Mouse (Mus musculus): ENCODE data around the gene Hes2.
A peak's percentile ranks its signal among the peaks of the same experiment; 100 is the strongest.

Gene Hes2

DNA sequence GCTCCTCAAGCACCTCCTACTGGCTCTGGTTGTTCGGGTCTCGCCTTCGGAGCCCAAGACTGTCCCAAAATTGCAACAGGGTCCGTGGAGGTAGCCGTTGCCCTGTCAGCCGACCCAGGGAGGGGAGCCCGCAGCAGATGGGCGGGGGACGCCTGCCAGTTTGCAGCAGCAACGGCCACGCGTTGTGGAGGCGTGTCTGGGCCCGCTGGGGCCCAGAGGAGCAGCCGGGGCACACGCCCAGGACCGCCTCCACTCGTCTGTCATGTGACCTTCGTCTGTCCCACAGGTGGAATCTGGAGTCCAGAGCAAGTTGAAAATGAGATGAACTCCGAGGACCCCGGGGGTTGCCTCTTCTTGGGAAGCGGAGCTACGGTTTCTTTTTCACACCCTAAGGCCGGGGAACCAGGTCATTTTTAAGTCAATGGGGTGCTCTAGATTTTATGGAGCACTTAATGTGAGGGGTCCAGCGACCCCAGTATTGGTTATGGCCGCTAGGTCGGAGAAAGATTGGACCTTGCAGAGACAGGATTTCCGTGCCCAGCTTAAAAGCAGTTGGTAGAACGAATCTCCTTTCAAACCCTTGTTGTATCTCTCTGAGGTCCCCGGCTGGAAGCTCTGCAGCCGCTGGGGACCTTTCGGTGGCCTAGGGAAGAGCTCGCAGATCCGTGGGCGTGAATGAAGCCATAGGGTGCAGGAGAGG lies at the start of gene Hes2:
Gene Hes2, plus strand, starts transcription at position 283 of the 700 bp plus-strand sequence.
- DNase-seq: peak; percentile 51

DNA sequence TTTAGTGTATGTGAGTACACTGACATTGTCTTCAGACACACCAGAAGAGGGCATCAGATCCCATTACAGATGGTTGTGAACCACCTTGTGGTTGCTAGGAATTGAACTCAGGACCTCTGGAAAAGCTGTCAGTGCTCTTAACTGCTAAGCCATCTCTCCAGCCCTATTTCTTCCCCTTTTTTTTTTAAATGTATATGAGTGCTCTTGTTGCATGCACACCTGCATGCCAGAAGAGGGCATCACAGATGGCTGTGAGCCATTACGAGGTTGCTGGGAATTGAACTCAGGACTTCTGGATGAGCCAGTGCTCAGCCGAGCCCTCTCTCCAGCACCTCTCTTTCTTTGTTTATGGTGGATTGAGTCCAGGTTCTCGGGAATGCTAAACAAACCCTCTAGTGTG lies 49.2 kb upstream of the Hes2 start:
- DNase-seq: no peak

DNA sequence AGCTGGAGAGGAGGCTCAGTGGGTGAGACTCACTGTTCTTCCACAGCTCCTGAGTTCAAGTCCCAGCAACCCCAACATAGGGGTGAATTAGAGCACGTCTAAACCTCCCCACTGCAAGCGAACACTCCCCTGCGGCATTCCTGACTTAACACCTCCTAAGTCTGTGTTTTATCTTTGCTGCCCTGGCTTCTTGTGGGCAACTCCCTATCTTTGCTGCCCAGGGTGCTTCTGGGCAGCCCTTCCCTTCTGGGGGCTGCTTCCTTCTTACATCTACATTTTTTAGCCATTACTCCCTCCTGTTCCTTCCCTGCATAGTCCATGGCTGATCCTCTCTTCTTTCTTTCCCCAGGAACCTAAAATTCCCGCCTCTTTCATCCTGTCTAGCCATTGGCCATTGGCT lies 48.0 kb upstream of the Hes2 start:
- DNase-seq: no peak

DNA sequence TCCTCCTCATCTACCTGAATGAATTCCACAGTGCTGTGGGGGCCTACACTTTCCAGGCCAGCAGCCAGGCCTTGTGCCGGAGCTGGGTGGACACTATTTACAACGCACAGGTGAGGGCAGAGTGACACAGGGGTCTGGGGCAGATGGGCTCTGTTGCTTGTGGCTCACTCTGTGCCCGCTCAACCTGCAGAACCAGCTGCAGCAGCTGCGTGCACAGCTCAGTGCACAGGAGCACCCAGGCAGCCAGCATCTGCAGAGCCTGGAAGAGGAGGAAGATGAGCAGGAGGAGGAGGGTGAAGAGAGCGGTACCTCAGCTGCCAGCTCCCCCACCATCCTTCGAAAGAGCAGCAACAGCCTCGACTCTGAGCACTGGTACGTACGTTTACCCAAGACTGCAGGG lies 46.3 kb upstream of the Hes2 start:
- no peak for DNase-seq

DNA sequence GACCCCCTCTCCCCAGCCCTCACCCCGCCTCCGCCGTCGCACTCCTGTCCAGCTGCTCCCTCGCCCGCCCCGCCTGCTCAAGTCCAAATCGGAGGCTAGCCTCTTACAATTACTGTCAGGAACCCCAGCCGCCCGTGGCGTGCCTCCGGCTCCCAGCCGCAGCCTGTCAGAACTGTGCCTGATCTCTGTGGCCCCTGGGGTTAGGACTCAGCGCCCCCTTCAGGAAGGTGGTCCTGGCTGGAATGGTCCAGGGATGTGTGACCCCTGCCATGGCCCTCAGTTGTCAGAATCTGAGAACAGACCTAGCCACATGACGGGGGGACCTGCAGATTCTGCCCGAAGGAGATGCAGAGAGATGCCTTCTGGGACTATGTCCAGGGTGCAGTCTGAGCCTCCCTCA lies 44.6 kb upstream of the Hes2 start:
- no peak for DNase-seq

DNA sequence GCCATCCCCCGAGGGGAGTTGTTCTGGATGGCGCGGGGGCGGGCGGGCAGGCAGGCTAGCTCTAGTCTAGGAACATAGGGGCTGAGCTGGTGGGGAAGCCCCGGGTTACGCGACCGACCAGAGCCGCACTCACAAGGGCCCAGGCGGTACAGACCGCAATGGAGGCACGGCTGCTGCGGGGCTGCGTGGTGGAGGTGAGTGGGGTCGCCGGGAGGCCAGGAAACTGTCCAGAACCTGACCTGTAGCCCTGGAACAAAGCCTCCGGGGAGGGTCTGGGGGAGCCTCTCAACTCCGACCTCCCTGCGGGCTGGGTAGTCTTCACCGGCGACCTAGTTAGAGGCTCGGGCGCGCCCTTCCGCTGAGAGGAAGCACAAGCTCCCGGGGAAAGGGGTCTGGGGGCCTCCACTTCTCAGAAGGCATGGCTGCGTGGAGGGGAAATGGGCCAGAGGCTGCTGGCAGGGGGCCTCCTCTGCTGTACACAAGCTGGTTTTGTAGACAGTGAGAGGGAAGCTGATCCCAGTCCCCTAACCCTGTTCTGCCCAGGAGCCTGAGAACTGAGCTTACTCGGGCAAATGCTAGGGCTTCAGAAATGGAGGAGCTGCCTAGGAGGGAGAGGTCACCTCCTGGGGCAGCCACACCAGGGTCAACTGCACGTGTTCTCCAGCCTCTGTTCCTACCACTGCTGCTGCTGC lies 42.6 kb upstream of the Hes2 start, which contains the start of gene Tnfrsf25:
Gene Tnfrsf25, plus strand, starts transcription at position 14 of the 692 bp plus-strand sequence.
- peak; percentile 42 for DNase-seq

DNA sequence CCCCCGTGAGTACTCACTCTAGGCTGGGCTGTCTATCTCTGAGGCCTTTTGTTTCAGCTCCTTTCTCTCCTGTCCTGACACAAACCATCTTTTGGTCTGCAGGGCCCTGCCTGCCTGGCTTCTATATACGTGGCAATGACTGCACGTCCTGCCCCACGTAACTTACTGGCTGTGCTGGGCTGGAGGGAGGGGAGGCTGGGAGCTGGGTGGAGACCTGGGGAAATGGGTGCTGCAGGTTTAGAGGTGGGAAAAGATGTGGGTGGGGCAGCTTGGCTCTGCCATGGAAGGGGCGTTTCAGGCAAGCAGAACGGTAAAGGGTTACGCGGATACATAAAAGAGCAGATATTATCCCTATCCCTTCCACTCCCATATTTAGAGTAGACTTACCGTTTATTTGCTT lies 41.1 kb upstream of the Hes2 start:
- DNase-seq: no peak

DNA sequence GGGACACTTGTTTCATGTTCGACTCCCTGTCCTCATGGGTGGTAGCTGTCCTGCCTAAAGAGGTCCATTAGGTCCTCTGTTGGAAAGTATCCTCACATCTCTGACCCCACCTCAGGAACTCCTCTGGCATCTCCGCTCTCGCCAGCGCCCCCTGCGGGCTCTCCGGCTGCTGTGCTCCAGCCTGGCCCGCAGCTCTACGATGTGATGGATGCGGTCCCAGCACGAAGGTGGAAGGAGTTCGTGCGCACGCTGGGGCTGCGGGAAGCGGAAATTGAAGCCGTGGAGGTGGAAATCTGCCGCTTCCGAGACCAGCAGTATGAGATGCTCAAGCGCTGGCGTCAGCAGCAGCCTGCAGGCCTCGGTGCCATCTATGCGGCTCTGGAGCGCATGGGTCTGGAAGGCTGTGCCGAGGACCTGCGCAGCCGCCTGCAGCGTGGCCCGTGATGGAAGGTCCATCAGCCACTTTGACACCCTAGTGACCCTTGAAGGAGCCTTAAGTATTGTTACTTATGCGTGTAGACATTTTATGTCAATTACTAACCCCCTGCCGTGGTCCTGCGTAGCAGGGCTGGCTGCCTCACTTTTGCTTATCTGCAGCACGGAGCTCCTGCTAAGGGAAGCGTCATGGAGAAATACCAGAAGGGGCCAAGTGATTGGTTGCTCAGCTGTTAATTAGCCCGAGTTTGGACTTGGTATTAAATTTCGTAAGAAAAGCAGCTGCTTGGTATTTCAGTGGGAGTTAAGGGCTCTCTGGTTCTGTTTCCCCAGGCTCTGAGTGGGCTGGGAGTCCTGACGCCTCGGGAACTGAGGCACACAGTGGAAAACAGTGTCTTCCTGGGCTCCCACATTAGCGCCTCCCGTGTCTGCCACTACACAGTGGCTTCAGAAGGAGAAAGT lies 39.0 kb upstream of the Hes2 start:
- peak; percentile 80 for DNase-seq

DNA sequence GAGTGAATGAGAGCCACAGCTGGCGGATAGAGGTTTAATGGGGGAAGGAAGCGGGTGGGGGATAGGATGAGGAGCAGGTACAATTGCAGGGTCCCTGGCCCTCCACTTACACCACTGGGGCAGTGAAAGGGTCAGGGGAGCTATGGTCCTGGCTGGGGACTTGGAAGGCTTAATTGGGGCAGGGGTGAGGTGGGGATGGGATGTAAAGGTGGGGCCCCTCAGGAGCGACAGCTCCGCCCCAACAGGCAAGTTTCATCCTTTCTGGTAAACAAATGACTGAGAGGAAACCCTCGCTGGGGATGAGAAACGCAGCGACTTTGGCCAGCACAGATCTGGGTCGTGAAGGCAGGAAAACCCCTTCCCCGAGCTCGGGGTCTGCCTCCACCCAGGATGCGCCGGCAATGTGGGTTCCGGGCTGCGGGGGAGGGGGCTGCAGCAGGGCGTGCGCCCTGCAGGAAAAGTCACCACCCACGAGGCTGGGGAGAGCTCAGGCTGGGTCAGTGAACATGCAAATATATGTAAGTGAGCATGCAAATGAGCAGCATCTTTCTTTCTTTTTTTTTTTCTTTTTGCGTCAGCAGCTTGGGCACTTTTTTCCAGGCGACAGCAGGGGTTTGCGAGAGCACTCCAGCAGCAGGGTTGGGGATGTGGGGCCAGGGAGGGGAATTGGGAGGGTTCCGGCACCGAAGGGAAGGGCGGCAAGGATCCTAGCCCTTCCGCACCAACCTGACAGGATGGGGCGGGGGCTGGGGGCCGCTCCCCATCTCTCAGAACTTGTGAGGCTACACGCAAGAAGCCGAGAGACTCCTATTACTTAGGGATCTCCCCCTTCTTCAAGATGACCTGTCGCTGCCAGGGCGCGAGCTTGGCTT lies 38.1 kb upstream of the Hes2 start:
- no peak for DNase-seq

DNA sequence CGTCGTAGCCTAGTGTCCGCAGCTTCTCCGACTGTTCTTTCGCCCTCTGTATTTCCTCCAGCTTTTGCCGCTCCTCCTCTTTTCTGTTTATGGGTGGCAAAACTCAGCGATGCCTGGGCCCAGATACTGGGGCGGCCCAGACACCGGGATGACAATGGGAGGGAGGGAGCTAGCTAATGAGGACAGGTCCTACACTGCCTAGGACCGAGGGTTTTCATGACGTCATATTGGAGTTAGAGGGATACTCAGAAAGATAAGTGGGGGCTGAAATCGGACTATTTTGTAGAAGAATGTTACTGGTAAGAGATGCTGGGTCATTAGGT lies 37.5 kb upstream of the Hes2 start:
- DNase-seq: no peak

DNA sequence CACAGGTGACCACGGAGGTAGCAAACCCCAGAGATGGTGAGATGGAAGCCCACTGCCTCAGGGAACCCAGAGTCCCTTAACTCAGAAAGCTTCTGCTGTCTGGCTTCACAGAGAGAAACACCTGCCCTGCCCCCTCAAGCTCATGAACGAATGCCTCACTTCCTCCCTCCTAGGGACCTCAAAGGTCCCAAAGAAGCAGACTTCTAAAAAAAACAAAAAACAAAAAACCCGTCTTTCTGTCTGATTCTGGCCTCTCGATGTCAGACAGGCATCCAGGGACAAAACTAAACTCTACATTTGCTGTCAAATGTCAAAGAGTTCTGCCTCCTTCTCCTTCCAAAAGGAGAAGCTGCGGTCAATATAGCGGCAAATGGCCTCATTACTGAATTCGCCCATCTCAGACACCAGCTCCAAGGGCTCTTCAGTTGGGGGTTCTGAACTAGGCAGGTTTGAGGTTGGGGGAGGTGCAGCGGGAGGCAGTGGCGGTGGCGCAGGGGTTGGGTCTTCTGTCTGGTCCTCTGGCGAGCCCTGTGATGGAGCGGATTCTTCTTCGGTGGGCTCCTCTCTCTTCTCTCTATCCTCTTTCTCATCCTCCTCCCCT lies 34.2 kb upstream of the Hes2 start:
- no peak for DNase-seq

DNA sequence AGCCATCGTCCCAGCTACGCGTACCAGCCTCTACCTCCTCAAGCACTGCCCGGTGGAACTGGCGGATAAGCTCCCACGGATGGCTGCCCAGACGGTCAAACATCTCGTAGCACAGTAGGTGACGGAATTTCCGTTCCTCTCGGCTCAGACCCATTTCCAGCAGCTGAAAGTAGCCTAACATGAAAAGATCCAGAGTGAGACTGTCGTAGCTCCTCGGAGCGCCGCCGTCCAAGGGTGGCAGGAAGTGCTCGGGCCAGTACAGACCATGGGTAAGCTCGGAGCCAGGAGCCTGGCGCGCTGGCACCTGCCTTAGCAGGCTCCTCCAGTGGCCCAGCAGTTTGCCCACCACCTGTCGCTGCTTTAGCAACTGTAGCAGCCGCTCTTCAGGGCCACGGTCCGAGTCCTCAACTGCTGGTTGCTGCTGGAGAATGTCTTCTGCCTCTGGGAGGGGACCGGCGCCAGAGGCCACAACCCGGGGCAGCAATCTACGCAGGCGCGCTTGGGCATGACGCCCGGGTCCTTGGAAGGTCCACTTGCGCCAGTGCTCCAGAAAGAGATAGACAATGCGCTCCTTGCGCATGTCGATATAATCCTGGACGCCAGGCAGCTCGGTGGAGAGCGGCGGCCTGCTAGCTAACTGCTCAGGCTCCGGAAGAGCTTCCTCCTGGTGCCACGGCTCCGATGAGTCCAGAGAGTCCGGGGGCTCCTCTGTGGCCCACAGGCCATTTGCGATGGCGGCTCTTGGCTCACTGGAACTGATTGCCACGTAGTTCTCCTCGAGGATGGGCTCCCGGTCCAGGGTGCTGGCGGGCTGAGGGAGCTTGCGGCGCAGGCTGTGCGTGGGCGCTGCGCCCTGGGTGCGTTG lies 33.3 kb upstream of the Hes2 start:
- peak; percentile 56 for DNase-seq

DNA sequence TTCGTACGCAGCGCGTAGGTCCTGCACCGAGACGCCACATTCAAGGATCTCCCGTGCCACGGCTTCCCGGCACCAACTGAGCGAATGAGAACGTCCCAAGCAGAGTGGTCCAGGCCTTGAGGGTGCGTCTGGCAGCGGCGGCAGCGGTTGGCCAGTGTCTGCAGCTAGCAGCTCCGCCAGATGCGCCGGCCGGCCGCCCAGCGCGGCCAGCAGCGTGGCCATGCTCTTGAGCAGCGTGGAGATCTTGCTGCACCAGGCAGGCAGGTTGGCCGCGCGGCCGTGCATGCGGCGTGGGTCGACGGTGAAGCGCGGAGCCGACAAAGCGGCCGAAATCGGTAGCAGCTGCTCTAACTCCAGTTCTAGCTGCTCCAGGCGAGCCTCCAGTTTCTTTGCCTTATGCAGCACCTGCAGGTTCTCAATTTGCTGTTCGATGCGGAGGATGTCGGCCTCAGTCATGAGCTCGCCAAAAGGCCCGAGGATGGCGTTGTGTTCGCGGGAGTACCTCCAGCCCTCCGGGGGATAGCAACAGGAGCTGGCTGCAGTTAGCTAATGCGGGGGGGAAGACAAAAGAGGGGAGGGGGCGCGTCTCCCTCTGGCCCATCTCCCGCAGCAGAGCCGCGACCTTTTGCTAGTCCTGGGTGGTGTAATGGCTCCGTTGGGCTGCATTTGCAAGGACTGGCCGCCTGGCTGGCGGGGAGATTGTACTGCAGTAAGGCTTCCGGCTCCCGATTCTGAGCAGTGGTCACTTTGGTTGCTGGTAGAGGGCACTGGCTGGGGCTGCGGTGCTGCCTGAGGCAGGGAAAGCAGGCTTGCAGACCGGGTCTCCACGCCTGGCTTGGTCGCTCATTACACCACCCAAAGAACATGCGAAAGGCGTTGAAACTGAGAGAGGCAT lies 32.4 kb upstream of the Hes2 start:
- DNase-seq: peak; percentile 48

DNA sequence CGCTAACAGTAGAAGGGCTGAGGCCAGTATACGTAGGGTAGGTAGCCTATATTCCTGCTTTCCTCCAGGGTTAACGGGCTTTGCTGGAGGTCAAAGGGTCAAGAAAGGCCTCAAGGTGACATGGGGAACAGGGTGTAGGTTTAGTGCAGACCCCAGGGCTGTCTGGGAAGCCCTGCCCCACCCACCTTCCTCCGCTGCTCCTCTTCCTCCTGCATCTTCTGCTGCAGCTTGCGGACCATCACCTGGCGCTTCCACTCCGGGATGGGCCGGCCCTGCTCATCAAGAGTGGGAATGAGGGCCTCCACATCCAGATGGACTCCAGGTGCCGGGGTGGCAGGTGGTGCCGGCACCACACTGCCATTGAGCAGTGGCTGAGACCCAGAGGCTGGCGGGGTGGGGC lies 30.8 kb upstream of the Hes2 start:
- DNase-seq: peak; percentile 24

DNA sequence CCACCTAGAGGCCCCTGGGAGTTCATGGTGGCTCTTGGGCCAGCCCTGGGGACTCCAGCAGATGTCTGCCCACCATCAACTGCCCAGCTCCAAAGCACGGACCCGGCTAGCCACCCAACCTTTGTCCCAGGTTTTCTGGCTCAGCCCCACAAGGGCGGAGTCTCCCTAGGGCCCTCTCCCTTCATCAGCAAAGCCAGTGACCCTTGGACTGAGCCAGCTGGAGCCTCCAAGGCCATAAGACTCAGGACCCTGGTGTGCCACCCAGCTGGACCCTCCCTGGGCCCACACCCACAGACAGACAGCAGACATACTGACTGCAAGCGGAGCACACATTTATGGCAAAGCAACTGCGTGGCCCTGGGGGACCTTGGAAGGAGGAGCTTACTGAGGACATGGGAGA lies 29.9 kb upstream of the Hes2 start:
- DNase-seq: peak; percentile 79

DNA sequence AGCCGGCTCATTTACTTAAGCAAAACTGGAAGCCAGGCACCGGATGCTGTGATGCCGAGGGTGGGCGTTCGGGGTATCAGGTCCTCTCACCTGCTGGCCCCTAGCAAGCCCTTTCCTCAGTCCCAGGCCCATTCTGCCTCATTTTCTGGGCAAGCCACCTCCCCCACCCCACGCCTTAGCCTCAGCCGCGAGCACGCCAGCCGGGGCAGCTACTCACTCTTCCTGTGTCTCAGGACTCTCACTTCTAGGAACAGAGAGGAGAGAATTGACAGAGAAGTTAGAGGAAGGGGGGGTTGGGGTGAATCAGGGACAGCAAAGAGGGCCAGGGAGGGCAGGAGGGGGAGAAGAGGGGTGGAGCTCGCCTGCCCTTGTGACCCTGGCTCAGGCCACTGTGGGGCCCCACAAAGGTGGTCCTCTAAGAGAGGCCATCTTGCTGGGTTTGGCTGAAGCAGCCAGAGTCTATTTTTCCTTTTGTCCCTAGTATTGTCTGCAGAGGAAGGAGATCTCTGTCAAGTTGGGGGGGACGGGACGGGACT lies 29.2 kb upstream of the Hes2 start:
- no peak for DNase-seq

DNA sequence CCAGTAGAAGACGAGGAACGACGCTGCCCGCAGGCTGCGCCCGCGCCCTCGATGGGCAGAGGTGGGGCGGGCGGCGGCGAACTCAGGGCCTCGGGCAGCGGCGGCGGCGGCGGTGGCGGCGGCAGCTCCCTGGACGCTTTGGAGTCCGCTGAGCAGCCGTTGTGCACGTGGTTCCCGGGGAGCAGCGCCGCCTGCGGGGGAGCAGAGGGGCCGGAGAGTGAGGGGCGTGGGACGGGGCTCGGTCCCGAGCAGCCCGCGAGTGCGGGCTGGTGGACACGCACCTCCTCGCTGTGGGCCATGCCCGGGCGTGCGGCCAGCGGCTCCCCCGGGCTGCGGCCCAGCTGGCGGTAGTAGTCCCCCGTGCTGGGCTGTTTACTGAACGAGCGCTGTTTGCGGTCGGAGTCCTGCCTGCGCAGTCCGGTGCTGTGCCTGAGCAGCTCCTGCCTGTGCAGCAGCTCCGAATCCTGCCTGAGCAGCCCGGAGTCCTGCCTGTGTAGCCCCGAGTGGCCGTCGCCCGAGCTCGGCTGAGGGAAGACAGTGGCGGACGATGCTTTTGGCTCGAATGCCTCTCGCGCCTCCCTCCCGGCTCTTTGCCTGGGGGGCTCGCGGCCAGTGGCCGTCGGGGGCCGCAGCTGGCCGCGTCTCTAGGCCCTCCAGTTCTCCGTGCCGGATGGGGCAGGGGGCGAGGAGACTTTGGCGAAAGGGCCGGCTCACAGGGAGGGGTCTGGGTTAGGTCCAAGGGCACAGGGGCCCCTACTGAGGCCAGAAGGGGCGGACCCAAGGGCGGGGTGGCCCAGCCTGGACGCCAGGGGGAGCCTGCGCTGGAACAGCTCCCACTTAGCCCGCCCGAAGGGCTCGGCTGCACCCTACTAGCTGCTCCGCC lies 27.7 kb upstream of the Hes2 start:
- peak; percentile 83 for DNase-seq
